Mouse (Mus musculus): ENCODE measurements at regions not wholly inside any gene's neighbourhood (a gene's known extent, or its start where the extent isn't known, plus 50 kb on each side); places are given as distances from the start of the nearest gene placed in this dataset.

DNA sequence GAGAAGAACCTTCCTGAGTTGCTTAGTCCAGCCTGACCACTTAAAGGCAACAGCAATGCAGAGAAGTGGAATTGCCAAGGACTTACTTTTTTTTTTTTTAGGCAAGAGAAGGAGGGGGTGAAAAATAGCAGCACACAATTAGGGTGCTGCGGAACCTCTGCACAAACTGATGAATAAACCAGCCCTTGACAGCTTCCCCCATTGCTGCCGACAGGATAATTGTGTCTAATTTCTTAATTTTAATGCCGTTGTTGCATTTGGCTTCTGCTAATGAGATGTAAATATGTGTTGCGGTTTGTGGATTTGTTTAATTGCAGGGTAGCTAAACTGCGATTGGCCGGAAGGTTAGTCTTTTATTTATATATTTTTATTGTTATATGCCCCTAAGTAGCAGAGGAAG, 157.5 kb upstream of the B3gat1 start:
- no peak for DNase-seq

DNA sequence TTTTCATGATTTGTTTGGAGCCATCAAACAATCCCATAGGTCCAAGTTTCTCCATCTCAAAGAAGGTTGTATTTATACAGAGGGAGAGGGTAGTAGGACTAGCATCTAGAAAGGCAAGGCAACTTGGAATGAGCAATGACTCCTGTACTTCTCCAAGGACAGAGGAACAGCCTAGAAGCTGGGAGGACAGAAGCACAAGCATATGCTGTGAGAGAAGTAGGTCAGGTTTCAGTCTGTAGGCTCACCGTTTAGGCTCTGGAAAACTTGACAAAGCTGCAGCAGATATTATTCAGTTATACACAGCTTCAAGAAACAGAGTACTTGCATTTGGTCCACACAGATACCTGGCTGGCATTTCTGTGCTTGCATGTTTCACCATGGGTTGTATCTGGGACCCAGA, 131.5 kb upstream of the B3gat1 start:
- no peak for DNase-seq

DNA sequence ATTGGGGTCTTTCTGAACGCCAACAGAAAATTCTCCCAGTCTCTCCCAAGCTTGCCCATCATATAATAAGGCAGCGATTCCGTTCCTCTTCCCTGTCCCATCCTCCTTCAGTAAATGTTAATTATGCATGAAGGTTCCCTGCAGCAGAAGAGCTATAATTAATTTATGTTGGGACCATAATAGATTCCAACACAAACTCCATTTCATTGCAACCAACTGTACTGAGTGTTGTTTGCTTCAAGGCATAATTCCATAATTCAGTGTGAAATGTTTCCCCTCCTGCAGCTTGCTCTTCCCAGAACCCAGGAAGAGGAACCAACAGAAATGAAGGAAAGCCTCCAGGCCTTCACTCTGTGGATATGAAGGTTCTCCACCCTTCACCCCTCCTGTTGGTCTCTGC, 129.0 kb upstream of the B3gat1 start:
- no peak for DNase-seq

DNA sequence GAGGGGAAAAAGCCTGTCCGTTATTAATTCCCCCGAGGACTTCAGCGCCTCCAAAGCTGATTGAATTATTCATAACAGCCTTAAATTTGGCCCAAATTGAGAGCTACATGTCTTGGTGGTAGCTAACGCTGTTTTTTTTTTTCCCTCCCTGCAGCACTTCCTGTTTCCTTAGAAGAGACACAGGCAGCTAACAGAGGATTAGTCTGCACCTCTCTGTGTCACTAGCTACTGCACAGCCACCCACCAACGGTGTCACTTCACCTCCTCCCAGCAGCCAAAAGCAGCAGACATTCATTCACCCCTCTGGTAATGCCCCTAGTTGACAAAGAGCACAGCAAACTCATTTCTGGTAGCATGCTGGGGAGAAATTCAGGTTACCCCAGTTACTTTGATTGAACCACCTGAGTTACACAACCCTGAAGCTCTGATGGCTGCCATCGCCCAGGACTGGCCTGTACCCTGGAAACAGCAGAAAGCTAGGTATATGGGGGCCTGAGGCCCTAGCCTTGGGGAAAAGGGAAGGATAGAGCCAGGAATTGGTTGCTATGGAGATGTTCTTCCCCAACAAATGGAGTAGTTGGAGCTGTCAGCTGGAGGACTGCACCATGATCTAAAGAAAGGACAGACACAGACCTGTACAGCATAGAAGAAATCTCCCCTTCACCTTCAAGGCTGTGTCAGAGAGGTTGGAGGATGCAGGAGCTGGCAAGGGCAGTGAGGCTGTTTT, 121.7 kb upstream of the B3gat1 start:
- DNase-seq = no peak

DNA sequence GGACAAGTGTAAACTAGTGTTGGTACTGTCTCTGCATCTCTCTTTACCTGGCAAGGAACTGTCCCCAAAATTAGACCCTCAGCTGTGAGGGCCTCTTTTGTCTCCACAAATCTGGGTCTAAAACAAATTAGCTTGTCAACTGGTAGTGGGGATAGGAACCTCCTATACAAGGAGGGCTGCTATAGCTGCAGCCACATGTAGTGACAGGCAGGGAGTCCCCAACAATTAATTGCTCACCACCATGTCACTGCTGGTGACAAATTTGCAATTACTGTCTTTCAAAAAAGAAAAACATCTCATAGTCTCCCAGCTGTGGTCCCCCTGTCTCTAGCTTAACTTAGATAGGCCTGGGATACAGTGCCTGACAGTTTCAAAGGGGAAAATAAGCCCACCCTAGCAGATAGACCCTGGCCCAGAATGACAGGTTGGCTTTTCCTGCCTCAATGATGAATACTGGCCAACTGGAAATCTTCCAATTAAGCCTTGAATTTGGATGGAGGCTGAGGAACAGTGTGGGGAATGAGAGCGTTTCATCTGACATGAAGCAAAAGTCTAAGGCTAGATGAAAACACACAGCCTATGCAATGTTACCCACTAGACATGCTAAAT, 110.6 kb upstream of the B3gat1 start:
- DNase-seq = no peak

DNA sequence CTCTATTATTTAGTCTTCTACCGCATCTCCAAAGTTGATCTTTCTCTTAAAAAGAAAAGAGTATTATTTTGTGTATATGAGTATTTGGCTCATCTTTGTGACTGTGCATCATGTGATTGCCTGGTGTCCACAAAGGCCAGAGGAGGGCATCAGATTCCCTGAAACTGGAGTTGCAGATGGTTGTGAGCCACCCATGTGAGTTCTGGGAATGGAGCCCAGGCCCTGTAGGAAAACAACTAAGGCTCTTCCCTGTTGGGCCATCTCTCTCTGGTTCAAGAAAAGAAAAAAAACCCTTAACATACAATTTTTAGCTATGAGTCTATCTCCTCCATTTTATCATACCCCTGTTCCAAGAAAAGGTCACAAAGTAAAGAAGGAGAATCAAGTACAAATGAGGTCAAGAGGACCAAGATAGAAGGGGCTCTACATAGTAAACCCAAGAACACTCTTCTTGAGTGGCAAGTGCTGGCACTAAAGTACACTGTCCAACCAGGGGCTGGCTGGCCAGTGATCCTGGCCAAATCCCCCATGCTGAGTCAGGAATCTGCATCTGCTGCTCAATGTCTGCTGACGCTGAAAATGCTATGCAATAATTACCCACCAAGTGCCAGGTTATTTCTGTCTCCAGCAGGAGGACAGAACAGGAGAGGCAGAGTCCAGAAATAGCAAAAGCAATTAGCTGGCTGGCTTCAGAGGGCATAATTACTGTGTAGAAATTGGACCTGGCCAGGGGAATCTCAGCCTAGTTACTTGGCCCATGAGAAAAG, 108.2 kb upstream of the B3gat1 start:
- DNase-seq = peak; percentile 40 to 75

DNA sequence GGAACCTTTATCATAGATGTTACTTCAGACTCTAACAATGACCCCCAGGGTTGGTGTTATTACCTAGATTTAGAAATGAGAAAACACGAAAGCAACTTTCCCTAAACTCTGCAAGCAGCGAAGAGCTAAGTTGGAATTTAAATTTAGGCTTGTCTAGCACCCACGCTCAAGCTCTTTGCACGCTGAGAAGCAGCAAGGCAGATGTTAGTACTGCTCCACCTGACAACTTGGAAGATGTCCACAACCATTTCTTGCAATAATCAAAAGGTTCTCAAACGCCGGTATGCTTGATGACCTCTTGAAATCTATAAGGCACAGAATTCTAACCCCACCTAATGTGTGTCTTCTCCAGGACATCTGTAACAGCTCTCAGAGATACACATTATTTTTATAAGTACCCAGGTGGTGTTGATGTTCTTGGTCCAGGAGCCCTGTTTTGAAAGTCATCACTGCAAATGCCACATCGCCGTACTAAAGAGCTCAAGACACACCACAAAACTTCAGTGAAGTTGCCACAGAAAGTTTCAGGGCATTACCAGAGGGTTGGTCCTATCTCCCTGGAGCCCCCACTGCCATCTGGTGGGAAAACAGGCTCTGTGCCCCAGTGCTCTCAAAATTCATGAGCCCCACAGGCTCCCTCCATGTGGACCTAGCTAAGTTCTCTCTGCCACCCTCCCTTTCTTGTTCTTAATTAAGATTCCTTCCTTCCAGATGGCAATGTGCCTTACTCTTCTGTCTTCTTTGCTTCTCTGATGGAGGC, 100.5 kb upstream of the B3gat1 start:
- DNase-seq = no peak

DNA sequence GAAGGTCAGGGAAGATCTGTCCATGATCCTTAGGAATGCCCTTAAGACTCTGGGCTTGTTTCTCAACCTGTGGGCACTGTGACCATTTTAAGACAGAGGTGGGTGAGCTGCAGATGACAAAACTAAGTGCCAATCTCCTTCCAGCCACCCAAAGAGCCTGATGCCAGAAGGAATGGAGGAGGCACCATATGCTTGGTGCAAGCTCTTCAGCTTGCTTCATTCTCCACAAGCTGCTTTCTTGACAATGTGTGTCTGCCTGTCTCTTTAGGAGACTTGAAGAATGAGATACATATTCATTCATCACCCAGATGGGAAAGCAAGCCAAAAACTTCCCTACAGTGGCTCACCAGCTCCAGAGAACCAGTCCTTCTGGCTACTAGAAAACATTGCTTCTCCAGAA, 98.3 kb upstream of the B3gat1 start:
- no peak for DNase-seq

DNA sequence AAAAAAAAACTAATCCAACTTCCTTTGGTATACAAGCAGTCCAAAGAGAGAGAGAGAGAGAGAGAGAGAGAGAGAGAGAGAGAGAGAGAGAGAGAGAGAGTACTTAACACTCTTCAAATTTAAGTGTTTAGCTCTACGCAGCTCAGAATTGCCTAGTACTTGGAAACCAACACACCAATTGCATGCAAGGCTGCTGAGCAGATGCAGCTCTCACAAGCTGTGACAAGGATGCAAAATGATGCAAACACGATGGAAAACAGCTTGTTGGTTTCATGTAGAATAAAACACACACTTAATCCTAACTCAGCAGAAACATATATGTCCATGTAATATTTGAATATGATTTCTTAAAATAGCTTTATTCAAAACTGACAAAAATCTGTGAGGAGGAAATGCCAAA, 94.9 kb upstream of the B3gat1 start:
- no peak for DNase-seq

DNA sequence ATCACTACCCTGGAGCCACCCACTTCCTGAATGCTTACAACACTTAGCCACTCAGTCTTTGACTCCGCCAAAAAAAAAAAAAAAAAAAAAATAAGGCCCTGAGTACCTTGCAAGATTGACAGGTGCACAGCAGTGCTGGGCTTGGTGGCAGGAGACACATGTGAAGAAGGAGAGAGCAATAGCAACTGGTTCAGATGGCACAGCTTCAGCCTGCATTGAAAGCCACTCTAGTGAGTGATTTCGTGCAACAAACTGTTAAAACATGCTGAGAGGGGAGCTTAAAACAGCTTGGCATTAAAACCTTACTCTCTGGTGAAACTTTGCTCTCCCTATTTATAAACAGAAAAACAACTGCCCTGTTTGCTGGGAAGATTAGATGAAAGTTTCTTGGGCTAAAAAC, 91.2 kb upstream of the B3gat1 start:
- no peak for DNase-seq

DNA sequence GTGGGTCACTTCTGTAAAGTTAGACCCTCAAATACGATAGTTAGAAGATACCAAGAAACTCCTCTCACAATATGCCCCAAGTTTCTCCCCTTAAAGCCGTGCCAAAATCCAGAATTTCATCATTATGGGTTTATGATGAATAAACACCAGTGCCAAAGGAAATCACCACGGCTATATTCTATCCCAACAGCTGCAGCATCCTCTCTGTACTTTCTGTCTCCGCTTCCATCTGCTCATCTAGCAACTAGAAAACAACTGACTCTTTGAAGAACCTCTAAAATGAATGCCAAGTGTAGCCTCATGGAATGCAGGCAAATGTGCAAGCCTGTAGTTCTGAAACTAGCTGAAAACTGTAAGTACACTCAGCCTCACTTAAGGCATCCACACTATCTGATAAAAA, 90.7 kb upstream of the B3gat1 start:
- DNase-seq = no peak

DNA sequence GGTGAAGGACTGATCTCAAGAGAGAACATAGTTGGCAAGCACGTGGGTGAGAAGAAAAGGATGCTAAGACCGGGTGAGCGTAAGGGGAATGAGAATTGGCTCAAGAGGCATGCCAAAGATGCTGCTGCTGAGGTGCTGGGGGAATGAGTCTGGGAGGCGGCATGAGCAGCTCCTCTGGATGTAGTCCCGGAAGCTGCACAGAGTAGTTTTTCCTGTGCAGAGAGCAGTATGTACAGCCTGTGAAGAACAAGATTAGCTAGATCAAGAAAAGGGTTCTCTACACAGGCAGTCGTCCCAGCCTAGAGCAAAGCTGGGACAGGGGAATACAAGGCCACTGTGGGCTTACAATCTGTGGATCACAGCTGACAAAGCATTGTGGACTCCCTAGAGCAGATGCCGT, 84.0 kb upstream of the B3gat1 start:
- no peak for DNase-seq

DNA sequence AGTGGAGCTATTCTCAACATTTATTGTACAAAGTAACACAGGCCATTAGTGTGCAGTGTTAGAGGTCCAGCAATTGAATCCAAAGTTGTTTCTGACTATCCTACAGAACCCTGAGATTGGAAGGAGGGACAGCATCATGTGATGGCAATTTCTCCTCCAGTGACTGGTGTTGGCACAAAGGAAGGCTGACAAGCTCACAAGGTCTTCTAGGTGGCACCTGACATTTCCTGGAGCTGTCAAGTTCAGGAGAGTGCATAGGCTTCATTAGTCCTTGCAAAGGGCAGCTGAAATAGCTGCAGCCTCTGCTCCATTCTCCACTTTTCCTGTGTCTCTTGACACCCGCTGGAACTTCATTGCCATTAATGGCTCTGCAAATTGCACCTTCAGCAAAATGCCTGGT, 80.6 kb upstream of the B3gat1 start:
- peak; percentile 30 to 32 for DNase-seq

DNA sequence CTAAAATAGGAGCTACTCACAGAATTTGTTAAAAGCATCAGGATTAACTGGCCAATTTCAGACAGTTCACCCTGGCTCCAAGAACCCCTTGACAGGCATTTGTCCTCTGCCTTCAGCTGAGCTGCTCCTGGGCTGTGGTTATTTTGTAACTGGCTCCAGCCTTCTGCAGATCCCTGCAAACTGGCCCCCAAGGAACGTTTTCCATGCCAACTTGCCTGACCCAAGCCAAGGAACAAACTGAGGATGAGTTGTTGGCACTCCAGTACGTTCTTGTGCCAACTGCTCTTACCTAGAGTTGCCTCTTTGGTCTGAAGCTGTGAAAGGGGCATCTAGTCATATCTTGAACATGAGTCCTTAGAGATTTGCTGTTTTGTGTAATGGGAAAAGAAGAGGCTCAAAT, 74.2 kb upstream of the B3gat1 start:
- DNase-seq = no peak

DNA sequence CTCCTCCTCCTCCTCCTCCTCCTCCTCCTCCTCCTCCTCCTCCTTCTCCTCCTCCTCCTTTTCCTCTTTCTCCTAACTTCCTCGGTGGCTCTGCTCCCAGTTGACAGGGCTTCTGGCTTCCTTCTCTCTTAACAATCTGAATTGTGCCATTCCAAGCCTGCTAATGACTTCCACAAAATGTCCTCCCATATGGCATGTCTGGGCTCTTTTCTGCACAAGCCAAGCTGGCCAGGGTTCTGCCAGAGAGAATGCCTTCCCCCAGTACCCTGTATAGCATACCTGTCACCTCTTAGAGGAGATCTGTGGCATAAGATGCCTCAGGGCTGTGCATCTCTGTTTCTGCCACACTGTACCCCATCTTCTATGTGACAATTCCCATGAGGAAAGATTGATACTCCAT, 70.0 kb upstream of the B3gat1 start:
- DNase-seq = no peak

DNA sequence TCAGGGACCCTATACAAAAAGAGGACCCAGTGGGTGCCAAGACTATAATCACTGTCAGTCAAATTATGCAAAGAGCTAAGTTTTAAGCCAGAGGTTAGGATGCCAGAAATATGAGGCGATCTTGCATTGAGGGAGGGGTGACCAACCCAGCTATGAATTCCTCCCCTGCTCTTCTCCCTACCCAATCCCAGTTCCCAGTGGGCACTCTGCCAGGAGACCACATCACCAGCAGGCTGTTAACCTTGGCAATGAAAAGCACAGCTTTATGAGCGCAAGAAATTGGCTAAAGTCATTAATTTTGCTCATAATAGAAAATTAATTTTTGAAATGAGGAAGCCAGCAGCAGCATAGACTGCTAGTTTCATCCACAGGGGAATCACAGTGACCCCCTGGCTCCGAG, 65.7 kb upstream of the B3gat1 start:
- DNase-seq = no peak

DNA sequence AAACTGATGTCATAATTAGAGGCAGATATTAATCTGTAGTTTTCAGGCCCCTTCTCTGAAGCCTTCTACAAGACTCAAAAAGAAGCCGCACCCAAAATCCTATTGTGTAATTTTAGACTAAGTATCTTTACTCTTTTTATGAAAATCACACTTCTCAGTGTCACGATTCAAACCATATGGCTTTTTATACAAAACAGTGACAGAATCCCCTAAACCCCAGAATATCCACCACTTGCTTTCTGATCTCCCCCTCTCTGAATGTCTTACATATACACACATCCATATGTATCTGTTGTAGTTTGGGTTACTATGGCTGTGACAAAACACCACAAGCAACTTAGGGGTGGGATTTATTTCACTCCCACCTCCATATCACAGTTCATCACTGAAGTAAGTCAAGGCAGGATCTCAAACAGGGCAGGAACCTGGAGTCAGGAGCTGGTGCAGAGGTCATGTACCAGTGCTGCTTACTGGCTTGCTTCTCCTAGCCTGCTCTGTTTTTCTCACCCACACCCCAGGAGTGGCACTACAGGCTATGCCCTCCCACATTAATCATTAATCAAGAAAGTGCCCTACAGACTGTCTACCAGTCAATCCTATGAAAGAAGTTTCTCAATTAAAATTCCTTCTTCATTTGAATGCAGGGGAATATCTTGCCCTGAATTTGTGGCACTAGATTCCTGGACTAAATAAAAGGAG, 59.3 kb upstream of the B3gat1 start:
- no peak for DNase-seq

DNA sequence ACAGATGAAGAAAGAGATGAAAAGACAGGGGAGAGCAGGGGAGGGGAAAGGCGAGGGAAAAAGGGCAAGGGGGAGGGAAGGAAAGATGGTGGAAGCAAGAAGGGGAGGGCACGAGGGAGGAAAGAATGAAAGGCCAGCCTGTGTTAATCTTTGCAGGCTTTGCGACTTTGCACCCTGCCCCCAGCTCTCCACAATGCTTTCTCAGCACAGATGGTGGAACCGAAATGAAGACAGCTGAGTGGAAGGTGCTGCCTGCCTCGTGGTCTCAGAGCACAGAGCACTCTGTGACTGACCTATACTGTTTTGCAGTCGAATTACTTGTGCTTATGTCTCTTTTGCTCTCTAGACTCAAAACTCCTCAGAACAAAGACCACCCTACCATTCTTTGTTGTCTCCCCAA, 55.2 kb upstream of the B3gat1 start:
- DNase-seq = no peak

DNA sequence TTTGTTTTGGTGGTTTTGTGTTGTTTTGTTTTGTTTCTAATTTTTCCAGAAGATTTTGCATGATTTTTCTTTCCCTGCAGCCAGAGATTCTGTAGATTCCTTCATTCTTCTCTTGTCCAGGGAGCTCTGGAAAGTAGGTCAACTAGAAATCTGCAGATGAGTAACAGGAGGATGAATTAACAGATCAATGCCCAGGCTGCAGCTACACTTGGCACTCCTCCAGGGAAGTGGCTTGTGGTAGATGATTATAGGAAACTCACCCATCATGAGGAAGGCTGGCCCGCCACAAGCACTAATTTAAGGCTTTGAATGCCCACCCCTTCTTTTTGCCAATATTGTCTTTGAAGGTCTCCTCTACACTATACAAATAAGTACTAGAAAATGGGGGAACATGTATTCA, 52.0 kb upstream of the B3gat1 start:
- no peak for DNase-seq

All from heart, adult 18-20 months (tissue).